Mouse (Mus musculus): ENCODE measurements around the gene Wdr63.

The Wdr63 gene

GRCm38 (mm10) chr3:146107921-146108571 is at the start of gene Wdr63:
Wdr63 (minus strand) TSS chr3:146108130.
- DNase-seq (ENCODE audit: low read depth, low spot score), result peak; percentile 88

GRCm38 (mm10) chr3:146156811-146157210 is 48.9 kb upstream of the Wdr63 start:
- DNase-seq (ENCODE audit: low read depth, low spot score), result no peak

GRCm38 (mm10) chr3:146155628-146156576 is 48.0 kb upstream of the Wdr63 start:
- DNase-seq (ENCODE audit: low read depth, low spot score), result no peak

- DNase-seq (ENCODE audit: low read depth, low spot score), result peak; percentile 88
Observed at GRCm38 (mm10) chr3:146153862-146154611, 46.1 kb upstream of the Wdr63 start.

GRCm38 (mm10) chr3:146152913-146153312 is 45.0 kb upstream of the Wdr63 start:
- peak; percentile 82 for DNase-seq (ENCODE audit: low read depth, low spot score)

GRCm38 (mm10) chr3:146152348-146152747 is 44.4 kb upstream of the Wdr63 start:
- peak; percentile 88 for DNase-seq (ENCODE audit: low read depth, low spot score)

- DNase-seq (ENCODE audit: low read depth, low spot score), result peak; percentile 79
Observed at GRCm38 (mm10) chr3:146151755-146152154, 43.8 kb upstream of the Wdr63 start.

GRCm38 (mm10) chr3:146151328-146151727 is 43.4 kb upstream of the Wdr63 start:
- DNase-seq (ENCODE audit: low read depth, low spot score), result peak; percentile 68

- DNase-seq (ENCODE audit: low read depth, low spot score), result peak; percentile 87
Observed at GRCm38 (mm10) chr3:146150560-146150959, 42.6 kb upstream of the Wdr63 start.

- DNase-seq (ENCODE audit: low read depth, low spot score), result peak; percentile 75
Observed at GRCm38 (mm10) chr3:146150058-146150400, 42.1 kb upstream of the Wdr63 start.

GRCm38 (mm10) chr3:146149156-146150057 is 41.5 kb upstream of the Wdr63 start, which contains the start of gene Mcoln2:
Mcoln2 (plus strand) TSS chr3:146149833.
- DNase-seq (ENCODE audit: low read depth, low spot score), result peak; percentile 69

GRCm38 (mm10) chr3:146146131-146146530 is 38.2 kb upstream of the Wdr63 start:
- DNase-seq (ENCODE audit: low read depth, low spot score), result no peak

- no peak for DNase-seq (ENCODE audit: low read depth, low spot score)
Observed at GRCm38 (mm10) chr3:146145501-146145900, 37.6 kb upstream of the Wdr63 start.

GRCm38 (mm10) chr3:146142523-146142922 is 34.6 kb upstream of the Wdr63 start:
- DNase-seq (ENCODE audit: low read depth, low spot score), result no peak

- DNase-seq (ENCODE audit: low read depth, low spot score), result no peak
Observed at GRCm38 (mm10) chr3:146140276-146140675, 32.3 kb upstream of the Wdr63 start.

GRCm38 (mm10) chr3:146136422-146136821 is 28.5 kb upstream of the Wdr63 start:
- peak; percentile 85 for DNase-seq (ENCODE audit: low read depth, low spot score)

- DNase-seq (ENCODE audit: low read depth, low spot score), result no peak
Observed at GRCm38 (mm10) chr3:146135417-146135816, 27.5 kb upstream of the Wdr63 start.

GRCm38 (mm10) chr3:146134834-146135233 is 26.9 kb upstream of the Wdr63 start:
- peak; percentile 93 for DNase-seq (ENCODE audit: low read depth, low spot score)

- no peak for DNase-seq (ENCODE audit: low read depth, low spot score)
Observed at GRCm38 (mm10) chr3:146127205-146127604, 19.3 kb upstream of the Wdr63 start.

- DNase-seq (ENCODE audit: low read depth, low spot score), result peak; percentile 72
Observed at GRCm38 (mm10) chr3:146123464-146123825, 15.5 kb upstream of the Wdr63 start.
